Mouse (Mus musculus): ENCODE measurements around the gene Slc9a3r2.

GRCm38 (mm10) chr17:24608874-24609273, 41.3 kb downstream of the Slc9a3r2 start:
- TF ChIP-seq CTCF (IDR thresholded peaks at IDR 0.05; ENCODE audit: insufficient read depth, low read length) (no peak), POLR2A (IDR thresholded peaks at IDR 0.05; ENCODE audit: borderline replicate concordance, extremely low read depth, low read depth, low read length) (no peak)

Data from lung, adult 2 months (tissue).